Mouse (Mus musculus) neural tube, embryonic 11.5 days (tissue): ENCODE results near the gene Zfhx3. TPM values are rescaled to one million over a fixed set of nuclear protein-coding genes. Genes with fewer than 3 reads are reported as not detected.
A peak's percentile ranks its signal among the peaks of the same experiment; 100 is the strongest.

Experiments used
- ATAC-seq: fragments of 200-750 bp; cut with Nextera tagmentation; 2 replicates; pipeline ENCODE4 v1.8.0; 2017; ENCODE audit warnings: moderate number of reproducible peaks, mild to moderate bottlenecking, moderate TSS enrichment, moderate library complexity; ENCODE audit not compliant: insufficient read depth, low FRiP score, low TSS enrichment
- DNase-seq: peaks from one replicate; pipeline ENCODE4 v3.0.0-alpha.2; 2015; ENCODE audit warnings: low spot score
- H3K27ac ChIP-seq: fragments of 300-500 bp; sonication (generic); 2 replicates; pipeline ENCODE4 v1.5.1; 2014; ENCODE audit warnings: low read depth, mild to moderate bottlenecking, low read length
- H3K27me3 ChIP-seq: fragments of 300-500 bp; sonication (generic); 2 replicates; pipeline ENCODE4 v1.6.1; 2014; ENCODE audit warnings: mild to moderate bottlenecking, low read length, mixed read lengths; ENCODE audit not compliant: control insufficient read depth, insufficient read depth
- H3K36me3 ChIP-seq: fragments of 300-500 bp; sonication (generic); 2 replicates; pipeline ENCODE4 v1.6.1; 2014; ENCODE audit warnings: mild to moderate bottlenecking, low read length, moderate library complexity, mixed read lengths; ENCODE audit not compliant: control insufficient read depth, insufficient read depth
- H3K4me1 ChIP-seq: fragments of 300-500 bp; sonication (generic); 2 replicates; pipeline ENCODE4 v1.6.1; 2014; ENCODE audit warnings: low read length, mixed read lengths; ENCODE audit not compliant: control insufficient read depth, insufficient read depth
- H3K4me2 ChIP-seq: fragments of 300-500 bp; sonication (generic); 2 replicates; pipeline ENCODE4 v1.6.1; 2014; ENCODE audit warnings: low read depth, mild to moderate bottlenecking, moderate library complexity
- H3K4me3 ChIP-seq: fragments of 300-500 bp; sonication (generic); 2 replicates; pipeline ENCODE4 v1.5.1; 2014; ENCODE audit warnings: low read depth, low read length
- H3K9ac ChIP-seq: fragments of 300-500 bp; sonication (generic); 2 replicates; pipeline ENCODE4 v1.6.1; 2014; ENCODE audit warnings: mild to moderate bottlenecking, low read length
- H3K9me3 ChIP-seq: fragments of 300-500 bp; sonication (generic); 2 replicates; pipeline ENCODE4 v1.6.1; 2016; ENCODE audit warnings: low read length; ENCODE audit not compliant: control insufficient read depth
- WGBS: fragments of 180-500 bp; shearing (Covaris S2); extraction: QIAGEN DNeasy Blood & Tissue Kit; methylation state at CpG from one replicate; pipeline ENCODE4 v1.1.7; 2014; 5-methylcytosine and 5-hydroxymethylcytosine counted together
- polyA plus RNA-seq: library from polyadenylated mRNA; unstranded; fragments of >200 nt; fragmentation: Nextera tagmentation; extraction: Ambion mirVana; gene quantifications from 2 replicates; pipeline ENCODE4 v1.2.1, GENCODE M21; 2014

Gene Zfhx3
- polyA plus RNA-seq, 1 experiment from 2014 or later, result 36.2 TPM

GRCm38 (mm10) chr8:108026557-108027440, 84.4 kb downstream of the Zfhx3 start:
- DNase-seq (no peak), ATAC-seq (no peak)
- Histone ChIP-seq H3K9me3 (no peaks in the 10 kb centered on the region), H3K27ac (peak overlapping the region; percentile 69), H3K36me3 (no peaks in the 10 kb centered on the region), H3K4me2 (no peak overlapping the region), H3K4me3 (no peak overlapping the region), H3K9ac (no peak overlapping the region), H3K27me3 (no peaks in the 10 kb centered on the region), H3K4me1 (peaks cover 7% of the 10 kb centered on the region; the same call in 1 of the 2 replicates)
- WGBS, result 53% methylated on average over 11 of the region's 11 CpGs

- H3K4me3 ChIP-seq, result no peak overlapping the region
- H3K9me3 ChIP-seq, result no peaks in the 10 kb centered on the region
- peak; percentile 68 for DNase-seq
- no peaks in the 10 kb centered on the region for H3K27me3 ChIP-seq
- 37% methylated on average over 20 of the region's 20 CpGs for WGBS
- no peaks in the 10 kb centered on the region for H3K36me3 ChIP-seq
- H3K4me2 ChIP-seq, result peak overlapping the region; percentile 15; the same call in 1 of the 2 replicates
- ATAC-seq, result no peak
- peaks cover 7% of the 10 kb centered on the region; the same call in 1 of the 2 replicates for H3K4me1 ChIP-seq
- H3K9ac ChIP-seq, result no peak overlapping the region
- H3K27ac ChIP-seq, result peak overlapping the region; percentile 69
These were observed 85.1 kb downstream of the Zfhx3 start for GRCm38 (mm10) chr8:108027561-108028025.

- no peak for ATAC-seq
- H3K9me3 ChIP-seq, result no peaks in the 10 kb centered on the region
- 0 out of 2 replicates have a peak overlapping the region, but pooled peaks have one; percentile 9 for H3K4me2 ChIP-seq
- no peak for DNase-seq
- H3K9ac ChIP-seq, result 0 out of 2 replicates have a peak overlapping the region, but pooled peaks have one; percentile 3
- no peaks in the 10 kb centered on the region for H3K27me3 ChIP-seq
- peaks cover 7% of the 10 kb centered on the region; the same call in 1 of the 2 replicates for H3K4me1 ChIP-seq
- WGBS, result 25% methylated on average over 8 of the region's 8 CpGs
- H3K36me3 ChIP-seq, result no peaks in the 10 kb centered on the region
- H3K27ac ChIP-seq, result no peak overlapping the region; the same call in 1 of the 2 replicates
- H3K4me3 ChIP-seq, result no peak overlapping the region
These were observed 86.0 kb downstream of the Zfhx3 start for GRCm38 (mm10) chr8:108028440-108028839.

GRCm38 (mm10) chr8:108031159-108031558, 88.7 kb downstream of the Zfhx3 start:
- WGBS, result 86% methylated on average over 3 of the region's 3 CpGs
- no peak for ATAC-seq
- H3K27ac ChIP-seq, result no peak overlapping the region
- no peaks in the 10 kb centered on the region for H3K27me3 ChIP-seq
- H3K9ac ChIP-seq, result no peak overlapping the region
- H3K4me1 ChIP-seq, result peaks cover 7% of the 10 kb centered on the region; the same call in 1 of the 2 replicates
- no peaks in the 10 kb centered on the region for H3K9me3 ChIP-seq
- DNase-seq, result no peak
- no peak overlapping the region for H3K4me2 ChIP-seq
- no peaks in the 10 kb centered on the region for H3K36me3 ChIP-seq
- no peak overlapping the region for H3K4me3 ChIP-seq

GRCm38 (mm10) chr8:108034070-108034469, 91.6 kb downstream of the Zfhx3 start:
- ATAC-seq (no peak), DNase-seq (no peak)
- H3K9ac ChIP-seq, result no peak overlapping the region
- no peak overlapping the region for H3K4me3 ChIP-seq
- no peaks in the 10 kb centered on the region for H3K4me1 ChIP-seq
- no peak overlapping the region for H3K4me2 ChIP-seq
- no peak overlapping the region for H3K27ac ChIP-seq
- WGBS, result 71% methylated on average over 3 of the region's 3 CpGs
- no peaks in the 10 kb centered on the region for H3K36me3 ChIP-seq
- no peaks in the 10 kb centered on the region for H3K27me3 ChIP-seq
- no peaks in the 10 kb centered on the region for H3K9me3 ChIP-seq

GRCm38 (mm10) chr8:108034726-108035125, 92.3 kb downstream of the Zfhx3 start:
- Histone ChIP-seq H3K27me3 (no peaks in the 10 kb centered on the region), H3K4me1 (no peaks in the 10 kb centered on the region), H3K9me3 (no peaks in the 10 kb centered on the region), H3K4me3 (no peak overlapping the region), H3K9ac (no peak overlapping the region), H3K27ac (no peak overlapping the region), H3K4me2 (no peak overlapping the region), H3K36me3 (no peaks in the 10 kb centered on the region)
- DNase-seq, result no peak
- WGBS, result 70% methylated on average over 6 of the region's 6 CpGs
- no peak for ATAC-seq

- H3K9ac ChIP-seq, result no peak overlapping the region
- WGBS, result 65% methylated on average over 4 of the region's 4 CpGs
- ATAC-seq, result no peak
These were observed 101.2 kb downstream of the Zfhx3 start for GRCm38 (mm10) chr8:108043618-108044017.

GRCm38 (mm10) chr8:108044185-108044584, 101.7 kb downstream of the Zfhx3 start:
- no peak overlapping the region for H3K4me3 ChIP-seq
- 75% methylated on average over 3 of the region's 3 CpGs for WGBS
- no peak for ATAC-seq
- no peak overlapping the region for H3K27ac ChIP-seq
- H3K27me3 ChIP-seq, result no peaks in the 10 kb centered on the region
- DNase-seq, result no peak
- no peak overlapping the region for H3K4me2 ChIP-seq
- no peaks in the 10 kb centered on the region for H3K4me1 ChIP-seq
- H3K9me3 ChIP-seq, result no peaks in the 10 kb centered on the region
- no peak overlapping the region for H3K9ac ChIP-seq
- H3K36me3 ChIP-seq, result no peaks in the 10 kb centered on the region

More at GRCm38 (mm10) chr8:108043618-108044017, 101.2 kb downstream of the Zfhx3 start:
- Histone ChIP-seq H3K4me1 (no peaks in the 10 kb centered on the region), H3K36me3 (no peaks in the 10 kb centered on the region), H3K4me2 (no peak overlapping the region), H3K4me3 (no peak overlapping the region), H3K27me3 (no peaks in the 10 kb centered on the region), H3K27ac (no peak overlapping the region), H3K9me3 (no peaks in the 10 kb centered on the region)
- DNase-seq, result no peak

- H3K27me3 ChIP-seq, result no peaks in the 10 kb centered on the region
- no peak overlapping the region for H3K9ac ChIP-seq
- ATAC-seq, result no peak
- no peaks in the 10 kb centered on the region for H3K4me1 ChIP-seq
- no peaks in the 10 kb centered on the region for H3K9me3 ChIP-seq
- no peak overlapping the region for H3K4me2 ChIP-seq
- no peak overlapping the region for H3K27ac ChIP-seq
- no peak overlapping the region for H3K4me3 ChIP-seq
- 67% methylated on average over 5 of the region's 5 CpGs for WGBS
- DNase-seq, result no peak
- no peaks in the 10 kb centered on the region for H3K36me3 ChIP-seq
These were observed 113.8 kb downstream of the Zfhx3 start for GRCm38 (mm10) chr8:108056241-108056640.
